Mouse (Mus musculus) forebrain, postnatal 0 days (tissue): Measurements from ENCODE around the gene Hoxa5. TPM values are rescaled to one million over a fixed set of nuclear protein-coding genes. Genes with fewer than 3 reads are reported as not detected.
A peak's percentile ranks its signal among the peaks of the same experiment; 100 is the strongest.

Experiments
- ATAC-seq: fragments of 200-750 bp; cut with Nextera tagmentation; 2 replicates; pipeline ENCODE4 v1.8.0; 2017; ENCODE audit warnings: mild to moderate bottlenecking, moderate library complexity
- DNase-seq: peaks from one replicate; pipeline ENCODE4 v3.0.0-alpha.2; 2015
- H3K27ac ChIP-seq: fragments of 300-500 bp; sonication (generic); 2 replicates; pipeline ENCODE4 v1.5.1; 2014; ENCODE audit warnings: low read depth, mild to moderate bottlenecking, antibody characterized with exemption, low read length, moderate library complexity, mixed read lengths
- H3K27me3 ChIP-seq: fragments of 300-500 bp; sonication (generic); 2 replicates; pipeline ENCODE4 v1.6.1; 2014; ENCODE audit warnings: mild to moderate bottlenecking, low read length, mixed read lengths; ENCODE audit not compliant: insufficient read depth
- H3K36me3 ChIP-seq: fragments of 300-500 bp; sonication (generic); 2 replicates; pipeline ENCODE4 v1.6.1; 2014; ENCODE audit warnings: mild to moderate bottlenecking, moderate library complexity; ENCODE audit not compliant: insufficient read depth
- H3K4me1 ChIP-seq: fragments of 300-500 bp; sonication (generic); 2 replicates; pipeline ENCODE4 v1.6.1; 2014; ENCODE audit warnings: antibody characterized with exemption; ENCODE audit not compliant: insufficient read depth
- H3K4me2 ChIP-seq: fragments of 300-500 bp; sonication (generic); 2 replicates; pipeline ENCODE4 v1.6.1; 2014; ENCODE audit warnings: low read depth, mild to moderate bottlenecking, moderate library complexity
- H3K4me3 ChIP-seq: fragments of 300-500 bp; sonication (generic); 2 replicates; pipeline ENCODE4 v1.5.1; 2014; ENCODE audit warnings: low read depth, low read length, mixed read lengths
- H3K9ac ChIP-seq: fragments of 300-500 bp; sonication (generic); 2 replicates; pipeline ENCODE4 v1.6.1; 2014; ENCODE audit warnings: mild to moderate bottlenecking
- H3K9me3 ChIP-seq: fragments of 300-500 bp; sonication (generic); 2 replicates; pipeline ENCODE4 v1.6.1; 2016; ENCODE audit warnings: low read length
- CTCF ChIP-seq: sonication (generic); IDR thresholded peaks from 2 replicates; pipeline ENCODE4 v1.5.1; 2016; ENCODE audit warnings: antibody characterized with exemption, control low read depth, low read depth
- WGBS: fragments of 180-500 bp; shearing (Covaris S2); extraction: QIAGEN DNeasy Blood & Tissue Kit; methylation state at CpG from one replicate; pipeline ENCODE4 v1.1.7; 2014; 5-methylcytosine and 5-hydroxymethylcytosine counted together
- polyA plus RNA-seq: library from polyadenylated mRNA; unstranded; fragments of >200 nt; fragmentation: Nextera tagmentation; extraction: Ambion mirVana; gene quantifications from 2 replicates; pipeline ENCODE4 v1.2.1, GENCODE M21; 2015
- total RNA-seq: library from RNA; depleted of rRNA; stranded (reverse); fragments of >200 nt; gene quantifications from 2 replicates; pipeline ENCODE4 v1.2.3, GENCODE M21; 2014

The Hoxa5 gene
- total and polyA plus RNA-seq, 2 experiments from 2014 or later = not detected

DNA sequence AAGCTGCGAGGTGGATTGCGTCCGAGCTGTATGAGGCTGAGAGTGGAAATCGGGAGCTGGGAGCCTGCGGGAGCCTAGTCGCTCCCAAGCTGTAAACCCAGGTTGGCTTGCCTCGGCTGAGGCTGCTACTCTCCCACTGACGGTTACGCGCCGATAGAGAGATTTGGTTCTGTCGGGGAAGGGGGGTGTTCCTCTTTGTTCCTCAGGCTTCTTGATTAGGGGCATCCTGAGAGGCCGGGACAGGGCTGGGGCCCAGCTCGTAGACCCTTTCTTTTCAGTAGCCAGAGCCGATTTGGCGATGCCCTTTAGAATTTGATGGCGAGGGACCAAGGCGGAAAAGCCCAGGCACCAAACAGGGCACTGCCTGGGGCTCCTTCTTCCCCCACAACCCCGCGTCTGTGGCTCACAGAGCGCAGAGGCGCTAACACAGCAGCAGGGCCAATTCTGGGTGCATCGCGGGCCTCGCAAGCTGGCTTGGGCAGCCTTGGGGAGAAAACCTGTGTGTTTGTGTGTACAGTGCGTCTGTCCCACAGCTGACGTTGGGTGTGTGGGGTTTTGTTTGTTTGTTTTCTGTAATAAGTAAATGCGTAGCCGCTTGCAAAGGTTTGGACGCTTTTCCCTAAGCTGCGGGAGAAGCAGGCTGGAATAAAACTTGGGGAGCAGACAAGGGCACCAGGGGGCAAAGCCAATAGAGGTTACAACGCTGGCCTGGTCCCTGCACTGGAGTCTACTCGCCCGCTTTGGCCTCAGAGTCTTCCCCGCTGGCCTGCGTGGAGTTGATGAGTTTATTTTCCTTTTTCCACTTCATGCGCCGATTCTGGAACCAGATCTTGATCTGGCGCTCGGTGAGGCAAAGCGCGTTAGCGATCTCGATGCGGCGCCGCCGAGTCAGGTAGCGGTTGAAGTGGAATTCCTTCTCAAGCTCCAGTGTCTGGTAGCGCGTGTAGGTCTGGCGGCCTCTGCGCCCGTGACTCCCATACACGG lies 1.5 kb upstream of the Hoxa5 start:
- no peak for TF ChIP-seq CTCF
- WGBS = 1% methylated on average over 55 of the region's 55 CpGs

DNA sequence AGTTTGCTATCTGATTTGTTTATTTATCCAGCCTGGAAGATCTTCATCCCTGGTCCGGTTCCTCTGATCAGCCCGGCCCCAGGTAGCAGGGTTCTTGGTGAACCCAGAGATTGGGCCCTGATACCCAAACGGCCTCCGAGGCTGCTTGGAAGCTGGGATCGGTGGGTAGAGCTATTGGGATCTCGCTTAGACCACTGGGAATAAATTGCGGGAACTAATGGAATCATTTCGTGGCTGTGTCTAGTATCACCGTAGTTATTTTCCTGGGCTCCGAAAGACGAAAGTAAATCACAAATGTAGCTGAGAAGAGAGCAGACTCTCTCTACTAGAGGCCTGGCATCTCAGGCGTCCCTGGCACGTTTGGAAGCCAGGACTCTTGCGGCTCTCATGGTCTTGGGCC lies 834 bp upstream of the Hoxa5 start:
- ATAC-seq (no peak), DNase-seq (no peak)
- no peaks in the 10 kb centered on the region for H3K9me3 ChIP-seq
- no peak overlapping the region for H3K4me3 ChIP-seq
- H3K4me2 ChIP-seq = no peak overlapping the region
- H3K9ac ChIP-seq = no peak overlapping the region
- no peak for TF ChIP-seq CTCF
- no peak overlapping the region for H3K27ac ChIP-seq
- H3K4me1 ChIP-seq = no peaks in the 10 kb centered on the region
- H3K36me3 ChIP-seq = no peaks in the 10 kb centered on the region
- WGBS = 5% methylated on average over 14 of the region's 14 CpGs
- peaks cover 96% of the 10 kb centered on the region for H3K27me3 ChIP-seq

More for the DNA sequence above, 1.5 kb upstream of the Hoxa5 start:
- H3K27me3 ChIP-seq = peaks cover 95% of the 10 kb centered on the region
- H3K4me3 ChIP-seq = no peak overlapping the region
- no peaks in the 10 kb centered on the region for H3K9me3 ChIP-seq
- DNase-seq (no peak), ATAC-seq (no peak)
- no peaks in the 10 kb centered on the region for H3K36me3 ChIP-seq
- H3K27ac ChIP-seq = no peak overlapping the region
- no peak overlapping the region for H3K9ac ChIP-seq
- no peak overlapping the region for H3K4me2 ChIP-seq
- no peaks in the 10 kb centered on the region for H3K4me1 ChIP-seq

DNA sequence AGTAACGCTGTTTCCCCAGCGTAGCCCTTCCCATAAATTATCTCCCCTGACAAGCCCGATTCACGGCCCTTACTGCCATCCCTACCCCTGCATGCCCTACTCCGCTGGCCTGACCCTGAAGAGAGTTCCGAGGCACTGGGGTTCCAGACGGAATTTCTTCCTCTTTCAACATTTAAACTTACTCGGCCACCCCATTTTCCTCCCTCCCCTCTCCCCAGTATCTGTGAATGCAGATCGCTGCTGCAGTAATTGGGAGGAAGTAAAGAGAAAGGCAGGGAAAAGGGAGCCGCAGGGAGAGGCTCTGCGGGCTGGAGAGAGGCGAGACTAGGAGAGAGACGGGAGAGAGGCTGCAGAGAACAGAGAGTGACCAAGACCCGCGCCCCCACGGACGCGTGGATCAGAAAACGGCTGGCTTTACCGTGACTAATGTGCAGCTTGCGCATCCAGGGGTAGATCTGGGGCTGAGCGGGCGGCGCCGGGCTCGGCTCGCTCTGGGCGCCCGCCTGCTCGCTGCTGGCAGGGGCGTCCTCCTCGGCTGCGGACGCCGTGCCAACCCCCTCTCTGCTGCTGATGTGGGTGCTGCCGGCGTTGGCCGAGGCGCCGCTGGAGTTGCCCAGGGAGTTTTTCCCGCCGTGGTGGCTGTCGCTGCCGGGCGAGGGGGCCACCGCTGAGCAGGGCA lies 877 bp downstream of the Hoxa5 start:
- Histone ChIP-seq H3K9ac (no peak overlapping the region), H3K36me3 (no peaks in the 10 kb centered on the region), H3K4me3 (no peak overlapping the region), H3K4me2 (peak overlapping the region; percentile 10; the same call in 1 of the 2 replicates), H3K4me1 (no peaks in the 10 kb centered on the region), H3K9me3 (no peaks in the 10 kb centered on the region), H3K27me3 (peaks cover 97% of the 10 kb centered on the region), H3K27ac (no peak overlapping the region)
- no peak for ATAC-seq
- 1% methylated on average over 44 of the region's 46 CpGs for WGBS
- TF ChIP-seq CTCF = no peak
- DNase-seq = no peak

- Histone ChIP-seq H3K27me3 (peaks cover 97% of the 10 kb centered on the region), H3K4me2 (no peak overlapping the region), H3K36me3 (no peaks in the 10 kb centered on the region), H3K4me3 (no peak overlapping the region), H3K27ac (no peak overlapping the region), H3K9me3 (no peaks in the 10 kb centered on the region), H3K9ac (no peak overlapping the region), H3K4me1 (no peaks in the 10 kb centered on the region)
- no peak for DNase-seq
- ATAC-seq = no peak
- WGBS = under 1% methylated on average over 10 of the region's 10 CpGs
- no peak for TF ChIP-seq CTCF
Observed at GRCm38 (mm10) chr6:52203121-52203370, 1.3 kb downstream of the Hoxa5 start.

DNA sequence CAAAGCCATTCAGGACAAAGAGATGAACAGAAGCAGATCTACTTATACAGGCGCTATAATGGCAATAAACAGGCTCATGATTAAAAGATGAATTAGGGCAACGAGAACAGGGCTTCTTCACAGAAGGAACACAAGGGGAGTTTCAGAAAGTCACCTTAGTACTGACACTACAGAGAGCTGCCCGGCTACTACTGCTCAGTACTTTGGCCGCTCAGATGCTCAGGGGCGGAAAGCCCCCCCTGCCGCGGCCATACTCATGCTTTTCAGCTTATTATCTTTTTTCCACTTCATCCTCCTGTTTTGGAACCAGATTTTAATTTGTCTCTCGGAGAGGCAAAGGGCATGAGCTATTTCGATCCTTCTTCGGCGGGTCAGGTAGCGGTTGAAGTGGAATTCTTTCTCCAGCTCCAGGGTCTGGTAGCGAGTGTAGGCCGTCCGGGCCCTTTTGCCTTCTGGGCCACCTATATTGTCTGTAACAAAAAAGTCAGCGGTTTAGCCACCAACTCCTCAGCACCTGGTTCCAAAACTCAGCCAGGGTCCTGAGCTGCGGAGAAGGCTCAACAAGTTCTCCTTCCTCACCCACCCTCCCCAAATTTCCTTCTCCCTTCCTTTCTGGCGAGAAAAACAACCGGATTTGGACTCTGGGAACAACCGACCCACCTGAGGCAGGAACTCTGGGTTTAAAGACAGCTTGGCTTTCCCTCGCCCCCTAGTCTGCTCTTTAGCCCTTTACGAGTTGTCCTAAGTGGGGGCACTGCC lies 1.8 kb downstream of the Hoxa5 start:
- Histone ChIP-seq H3K9me3 (no peaks in the 10 kb centered on the region), H3K9ac (no peak overlapping the region), H3K4me1 (no peaks in the 10 kb centered on the region), H3K27ac (no peak overlapping the region), H3K36me3 (no peaks in the 10 kb centered on the region), H3K4me2 (no peak overlapping the region), H3K27me3 (peaks cover 99% of the 10 kb centered on the region), H3K4me3 (no peak overlapping the region)
- TF ChIP-seq CTCF = no peak
- ATAC-seq = no peak
- 2% methylated on average over 22 of the region's 22 CpGs for WGBS
- DNase-seq = no peak

DNA sequence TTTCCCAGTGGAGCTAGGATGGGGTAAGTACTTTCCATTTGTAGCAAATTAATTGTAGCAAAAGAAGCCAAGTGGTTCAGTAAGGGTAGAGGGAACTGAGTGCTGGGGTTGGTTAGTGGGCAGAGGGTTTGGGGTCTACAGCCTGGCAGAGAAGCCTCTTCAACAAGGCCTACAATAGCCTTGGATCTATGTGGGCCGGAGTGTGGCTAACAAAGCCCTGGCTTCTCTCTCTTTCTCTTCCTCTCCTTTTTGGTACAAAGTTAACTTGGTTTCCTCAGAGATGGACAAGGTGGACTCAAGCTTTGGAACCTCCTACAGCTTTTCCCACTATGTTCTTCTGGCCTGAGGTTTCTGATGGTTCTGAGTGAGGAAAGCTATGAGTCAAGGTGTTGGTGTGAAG lies 3.1 kb downstream of the Hoxa5 start:
- Histone ChIP-seq H3K4me1 (no peaks in the 10 kb centered on the region), H3K27ac (no peak overlapping the region), H3K36me3 (no peaks in the 10 kb centered on the region), H3K9me3 (no peaks in the 10 kb centered on the region), H3K27me3 (peaks cover 99% of the 10 kb centered on the region), H3K9ac (no peak overlapping the region), H3K4me2 (no peak overlapping the region), H3K4me3 (no peak overlapping the region)
- DNase-seq (no peak), ATAC-seq (no peak)
- no peak for TF ChIP-seq CTCF
- WGBS = 11% methylated on average over 1 of the region's 1 CpGs

- TF ChIP-seq CTCF = no peak
- 6% methylated on average over 10 of the region's 10 CpGs for WGBS
- DNase-seq (no peak), ATAC-seq (no peak)
- Histone ChIP-seq H3K9ac (no peak overlapping the region), H3K4me2 (no peak overlapping the region), H3K27ac (no peak overlapping the region), H3K9me3 (no peaks in the 10 kb centered on the region), H3K36me3 (no peaks in the 10 kb centered on the region), H3K4me1 (no peaks in the 10 kb centered on the region), H3K4me3 (no peak overlapping the region), H3K27me3 (peaks cover 99% of the 10 kb centered on the region)
Observed at GRCm38 (mm10) chr6:52200751-52201250, 3.6 kb downstream of the Hoxa5 start.
